Mouse (Mus musculus) liver, adult 2 months (tissue): ENCODE results near the gene Snai1. TPM values are rescaled to one million over a fixed set of nuclear protein-coding genes. Genes with fewer than 3 reads are reported as not detected.

ENCODE experiments used
- DNase-seq: peaks from one replicate; pipeline ENCODE4 v3.0.0-alpha.2; 2011; ENCODE audit warnings: low read depth, low spot score; ENCODE audit errors: extremely low read depth
- H3K27ac ChIP-seq: fragments of 200-500 bp; replicated peaks from 2 replicates; pipeline ENCODE4 v1.5.1; 2012; ENCODE audit warnings: low read depth, mild to moderate bottlenecking, control low read depth, inconsistent platforms, low read length; ENCODE audit not compliant: insufficient read depth
- H3K27me3 ChIP-seq: fragments of 200-500 bp; 2 replicates; pipeline ENCODE4 v1.6.1; 2012; ENCODE audit warnings: mild to moderate bottlenecking, moderate library complexity, low read length, inconsistent platforms; ENCODE audit not compliant: control insufficient read depth, insufficient read depth
- H3K36me3 ChIP-seq: fragments of 200-500 bp; 2 replicates; pipeline ENCODE4 v1.6.1; 2012; ENCODE audit warnings: low read length, inconsistent platforms; ENCODE audit not compliant: control insufficient read depth, insufficient read depth
- H3K4me1 ChIP-seq: fragments of 200-500 bp; 2 replicates; pipeline ENCODE4 v1.6.1; 2011; ENCODE audit warnings: low read length; ENCODE audit not compliant: control insufficient read depth, insufficient read depth
- H3K4me3 ChIP-seq: fragments of 200-500 bp; 2 replicates; pipeline ENCODE4 v1.5.1; 2011; ENCODE audit warnings: low read depth, mild to moderate bottlenecking, control low read depth, low read length, moderate library complexity; ENCODE audit not compliant: insufficient read depth
- H3K79me2 ChIP-seq: fragments of 200-500 bp; 2 replicates; pipeline ENCODE4 v1.6.1; 2012; ENCODE audit warnings: inconsistent platforms, mild to moderate bottlenecking, low read length, moderate library complexity; ENCODE audit not compliant: control insufficient read depth, insufficient read depth
- H3K9ac ChIP-seq: fragments of 200-500 bp; 2 replicates; pipeline ENCODE4 v1.6.1; 2012; ENCODE audit warnings: low read depth, mild to moderate bottlenecking, control low read depth, inconsistent platforms, low read length
- CTCF ChIP-seq: fragments of 200-500 bp; IDR thresholded peaks from 2 replicates; pipeline ENCODE4 v1.5.1; 2011; ENCODE audit warnings: low read depth, low read length, control low read depth
- POLR2A ChIP-seq: fragments of 200-500 bp; IDR thresholded peaks from 2 replicates; pipeline ENCODE4 v1.6.1; 2011; ENCODE audit warnings: low read length, control low read depth; ENCODE audit not compliant: insufficient read depth; ENCODE audit errors: extremely low read depth
- WGBS: fragments of 180-500 bp; shearing (Covaris S2); methylation state at CpG from one replicate; pipeline ENCODE4 v1.1.7; 2018; 5-methylcytosine and 5-hydroxymethylcytosine counted together
- polyA plus RNA-seq: library from polyadenylated mRNA; depleted of rRNA; stranded (reverse); fragments of >200 nt; gene quantifications from 2 replicates; pipeline ENCODE4 v1.2.3, GENCODE M21; 2012
- total RNA-seq: library from RNA; depleted of rRNA; stranded (reverse); fragments of >200 nt; gene quantifications from 2 replicates; pipeline ENCODE4 v1.2.3, GENCODE M21; 2014

Snai1 gene
- total and polyA plus RNA-seq, 2 experiments, result 0.18 to 2.7 TPM

- Histone ChIP-seq H3K27me3 (no peaks in the 10 kb centered on the region), H3K4me1 (no peaks in the 10 kb centered on the region), H3K27ac (no peak overlapping the region), H3K36me3 (no peaks in the 10 kb centered on the region), H3K9ac (no peak overlapping the region), H3K4me3 (no peak overlapping the region), H3K79me2 (no peaks in the 10 kb centered on the region)
- DNase-seq, result no peak
- TF ChIP-seq POLR2A (no peak), CTCF (no peak)
- WGBS, result 65% methylated on average over 5 of the region's 5 CpGs
Measured at GRCm38 (mm10) chr2:167529935-167530513, 8.0 kb upstream of the Snai1 start.

GRCm38 (mm10) chr2:167530536-167530935, 7.5 kb upstream of the Snai1 start:
- no peaks in the 10 kb centered on the region for H3K36me3 ChIP-seq
- no peak overlapping the region for H3K27ac ChIP-seq
- H3K27me3 ChIP-seq, result no peaks in the 10 kb centered on the region
- DNase-seq, result no peak
- H3K9ac ChIP-seq, result no peak overlapping the region
- no peaks in the 10 kb centered on the region for H3K79me2 ChIP-seq
- no peak overlapping the region for H3K4me3 ChIP-seq
- 90% methylated on average over 4 of the region's 4 CpGs for whole genome bisulfite sequencing
- no peak for TF ChIP-seq POLR2A
- TF ChIP-seq CTCF, result no peak
- H3K4me1 ChIP-seq, result no peaks in the 10 kb centered on the region

- Histone ChIP-seq H3K27me3 (no peaks in the 10 kb centered on the region), H3K36me3 (no peaks in the 10 kb centered on the region), H3K4me1 (no peaks in the 10 kb centered on the region), H3K79me2 (no peaks in the 10 kb centered on the region), H3K4me3 (no peak overlapping the region), H3K27ac (no peak overlapping the region), H3K9ac (no peak overlapping the region)
- 24% methylated on average over 13 of the region's 13 CpGs for WGBS
- TF ChIP-seq CTCF (peak; percentile 90), POLR2A (no peak)
- DNase-seq, result no peak
Measured at GRCm38 (mm10) chr2:167532131-167532530, 5.9 kb upstream of the Snai1 start.

- no peaks in the 10 kb centered on the region for H3K27me3 ChIP-seq
Measured at GRCm38 (mm10) chr2:167533880-167534279, 4.1 kb upstream of the Snai1 start.

GRCm38 (mm10) chr2:167536320-167536945, 1.6 kb upstream of the Snai1 start:
- Histone ChIP-seq H3K79me2 (0 out of 2 replicates have a peak, but pooled peaks cover 2% of the 10 kb centered on the region), H3K4me1 (no peaks in the 10 kb centered on the region), H3K27ac (no peak overlapping the region), H3K9ac (no peak overlapping the region), H3K4me3 (no peak overlapping the region), H3K27me3 (no peaks in the 10 kb centered on the region), H3K36me3 (no peaks in the 10 kb centered on the region)
- DNase-seq, result no peak
- 61% methylated on average over 10 of the region's 10 CpGs for WGBS
- TF ChIP-seq POLR2A, result no peak
- TF ChIP-seq CTCF, result no peak

More at GRCm38 (mm10) chr2:167533880-167534279, 4.1 kb upstream of the Snai1 start:
- H3K36me3 ChIP-seq, result no peaks in the 10 kb centered on the region
- no peak overlapping the region for H3K27ac ChIP-seq
- TF ChIP-seq POLR2A (no peak), CTCF (no peak)
- no peaks in the 10 kb centered on the region for H3K4me1 ChIP-seq
- no peak for DNase-seq
- H3K4me3 ChIP-seq, result no peak overlapping the region
- no peaks in the 10 kb centered on the region for H3K79me2 ChIP-seq
- H3K9ac ChIP-seq, result no peak overlapping the region
